In the genomic region with DNA sequence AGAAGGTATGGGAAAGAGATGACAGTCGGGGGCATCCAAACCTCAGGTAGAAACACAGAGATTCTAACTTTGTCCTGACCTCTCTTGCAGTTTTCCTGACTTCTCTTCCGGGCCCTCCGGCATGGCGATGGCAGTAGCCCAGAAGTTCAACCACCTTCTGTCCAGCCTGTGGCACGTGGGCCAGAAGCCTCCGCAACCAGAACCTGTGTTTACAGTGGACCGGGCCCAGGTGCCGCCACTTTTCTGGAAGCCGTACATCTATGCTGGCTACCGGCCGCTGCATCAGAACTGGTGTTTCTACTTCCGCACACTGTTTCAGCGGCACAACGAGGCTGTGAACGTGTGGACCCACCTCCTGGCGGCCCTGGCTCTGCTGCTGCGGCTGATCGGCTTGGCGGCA, we compare ENCODE assay signal across 22 mouse cellular contexts. TPM values are rescaled to one million over a fixed set of nuclear protein-coding genes. Genes with fewer than 3 reads are reported as not detected.
DNase-seq lines count a peak whose midpoint lies in the region; ATAC-seq and TF ChIP-seq lines count a peak whose summit lies in the region.
"Had no signal": no experiment of that assay in that cellular context is flagged by ENCODE, and none has a peak within 500 bp of the region (broad histone marks: within the 10 kb centered on the region; RNA-seq: fewer than 3 reads in every experiment).

No protein-coding gene starts in this region.

- DNase-seq in cerebellum, adult 11-12 months, result peak; percentile 45
- no peak for DNase-seq in cerebellum, postnatal 4 days (ENCODE audit: low spot score in 2 of 2)
- DNase-seq in liver, embryonic 11.5 days (ENCODE audit: low spot score), result no peak
- no peak for DNase-seq in testis, postnatal 10 days (ENCODE audit: low spot score)
- DNase-seq in cerebellum, adult 8-10 months, result no peak
- DNase-seq: adrenal gland, adult 8-10 months; B cell, adult 2 months; cerebellum, adult 11 months; cerebellum, postnatal 36 days; gastrocnemius, adult 2 months; gastrocnemius, postnatal 25 days; heart, postnatal 10 days; heart, postnatal 4 days had no signal

- H3K4me3 ChIP-seq in liver, embryonic 12.5 days, result no peak overlapping the region
- no peak overlapping the region for H3K4me3 ChIP-seq in liver, embryonic 11.5 days (ENCODE audit: low read depth, low read length)
- H3K4me3 ChIP-seq in testis, adult 2 months (ENCODE audit: control insufficient read depth, low read depth, low read length), result peak overlapping the region; percentile 74
- H3K4me3 ChIP-seq in liver, embryonic 16.5 days (ENCODE audit: low read depth, low read length), result no peak overlapping the region
- H3K4me3 ChIP-seq: embryonic facial prominence, embryonic 10.5 days; forebrain, embryonic 13.5 days; gastrocnemius, adult 2 months; heart, embryonic 10.5 days; hindbrain, embryonic 12.5 days had no signal

- H3K9me3 ChIP-seq in liver, embryonic 12.5 days (replicated peaks), result no peaks in the 10 kb centered on the region
- H3K9me3 ChIP-seq in liver, embryonic 11.5 days (ENCODE audit: control insufficient read depth, low read length), result no peaks in the 10 kb centered on the region
- H3K9me3 ChIP-seq in liver, embryonic 16.5 days (replicated peaks; ENCODE audit: control insufficient read depth, low read length), result no peaks in the 10 kb centered on the region
- H3K9me3 ChIP-seq: embryonic facial prominence, embryonic 10.5 days; forebrain, embryonic 13.5 days; heart, embryonic 10.5 days; hindbrain, embryonic 12.5 days had no signal

- H3K9ac ChIP-seq in liver, embryonic 12.5 days, result no peak overlapping the region
- H3K9ac ChIP-seq in liver, embryonic 11.5 days (ENCODE audit: low read depth, low read length), result no peak overlapping the region
- no peak overlapping the region for H3K9ac ChIP-seq in liver, embryonic 16.5 days (ENCODE audit: low read depth, low read length)
- H3K9ac ChIP-seq: forebrain, embryonic 13.5 days; hindbrain, embryonic 12.5 days had no signal

- H3K27me3 ChIP-seq in liver, embryonic 12.5 days (replicated peaks), result no peaks in the 10 kb centered on the region
- H3K27me3 ChIP-seq in liver, embryonic 11.5 days (replicated peaks; ENCODE audit: control insufficient read depth, insufficient read depth, low read length), result no peaks in the 10 kb centered on the region
- H3K27me3 ChIP-seq in testis, adult 2 months (ENCODE audit: control insufficient read depth, insufficient read depth, low read length), result no peaks in the 10 kb centered on the region
- H3K27me3 ChIP-seq in liver, embryonic 16.5 days (ENCODE audit: control insufficient read depth, insufficient read depth, low read depth, low read length), result no peaks in the 10 kb centered on the region
- H3K27me3 ChIP-seq: forebrain, embryonic 13.5 days; hindbrain, embryonic 12.5 days had no signal

- TF ChIP-seq CTCF in testis, adult 2 months (IDR thresholded peaks at IDR 0.05; ENCODE audit: control insufficient read depth, insufficient read depth, insufficient replicate concordance, low read depth, low read length), result no peak

- peaks cover 83% of the 10 kb centered on the region for H3K4me1 ChIP-seq in liver, embryonic 12.5 days
- H3K4me1 ChIP-seq in liver, embryonic 11.5 days (replicated peaks; ENCODE audit: control insufficient read depth, insufficient read depth, low read length), result peaks cover 30% of the 10 kb centered on the region
- H3K4me1 ChIP-seq in testis, adult 2 months (ENCODE audit: control insufficient read depth, insufficient read depth, low read length), result peaks cover 7% of the 10 kb centered on the region
- peaks cover 59% of the 10 kb centered on the region for H3K4me1 ChIP-seq in liver, embryonic 16.5 days (ENCODE audit: control insufficient read depth, low read depth, low read length)

- peaks cover 7% of the 10 kb centered on the region for H3K36me3 ChIP-seq in liver, embryonic 12.5 days
- no peaks in the 10 kb centered on the region; the same call in 1 of the 2 replicates for H3K36me3 ChIP-seq in liver, embryonic 11.5 days (ENCODE audit: control insufficient read depth, insufficient read depth, low read length)
- no peaks in the 10 kb centered on the region for H3K36me3 ChIP-seq in testis, adult 2 months (ENCODE audit: control insufficient read depth, insufficient read depth, low read length)
- 0 out of 2 replicates have a peak, but pooled peaks cover 3% of the 10 kb centered on the region for H3K36me3 ChIP-seq in liver, embryonic 16.5 days (ENCODE audit: control insufficient read depth, insufficient read depth)

- WGBS in liver, embryonic 12.5 days (ENCODE audit: insufficient replicate concordance), result 86% methylated on average over 19 of the region's 19 CpGs
- whole genome bisulfite sequencing in liver, embryonic 11.5 days, result 82% methylated on average over 19 of the region's 19 CpGs
- WGBS in liver, embryonic 16.5 days (ENCODE audit: insufficient replicate concordance), result 89% methylated on average over 19 of the region's 19 CpGs

- H3K27ac ChIP-seq in liver, embryonic 12.5 days, result peak overlapping the region; percentile 30
- no peak overlapping the region for H3K27ac ChIP-seq in liver, embryonic 11.5 days (ENCODE audit: low read depth, low read length)
- no peak overlapping the region for H3K27ac ChIP-seq in testis, adult 2 months (ENCODE audit: control insufficient read depth, insufficient read depth, low read depth, low read length)
- peak overlapping the region; percentile 85; the same call in 1 of the 2 replicates for H3K27ac ChIP-seq in liver, embryonic 16.5 days (ENCODE audit: low read length)
- H3K27ac ChIP-seq: embryonic facial prominence, embryonic 10.5 days; forebrain, embryonic 13.5 days; gastrocnemius, adult 2 months; hindbrain, embryonic 12.5 days had no signal

- H3K4me2 ChIP-seq in liver, embryonic 12.5 days, result no peak overlapping the region
- H3K4me2 ChIP-seq in liver, embryonic 11.5 days, result no peak overlapping the region
- no peak overlapping the region for H3K4me2 ChIP-seq in liver, embryonic 16.5 days (ENCODE audit: low read depth, low read length)
- H3K4me2 ChIP-seq: forebrain, embryonic 13.5 days; hindbrain, embryonic 12.5 days had no signal

- no peak for TF ChIP-seq POLR2A in testis, adult 2 months (IDR thresholded peaks at IDR 0.05; ENCODE audit: control insufficient read depth, low read depth, low read length)

- ATAC-seq in liver, embryonic 12.5 days, result no peak
- ATAC-seq in liver, embryonic 11.5 days (replicated peaks; ENCODE audit: low FRiP score), result no peak
- ATAC-seq in liver, embryonic 16.5 days (ENCODE audit: low read depth), result no peak
- ATAC-seq: CD4-positive, CD25-positive, alpha-beta regulatory T cell, adult 4 months; forebrain, embryonic 13.5 days; hindbrain, embryonic 16.5 days had no signal

RNA-seq across cellular contexts. Expression of gene Aunip, which starts 4.1 kb away (rescaled TPM):
- 26.9 and 27.6 TPM in 2 replicates for polyA plus RNA-seq in liver, embryonic 12.5 days (2016; fragmentation: Nextera tagmentation; extraction: Ambion mirVana)
- 15.9 and 18.5 TPM in 2 replicates for polyA plus RNA-seq in liver, embryonic 11.5 days (2014; fragmentation: Nextera tagmentation; extraction: Ambion mirVana)
- 3.7 and 3.8 TPM in 2 replicates for polyA plus RNA-seq in testis, adult 2 months (2012; rRNA removed)
- polyA plus RNA-seq in liver, embryonic 16.5 days (2015; fragmentation: Nextera tagmentation; extraction: Ambion mirVana), result 13.7 and 16.5 TPM in 2 replicates

RNA-seq across cellular contexts. Expression of gene Paqr7, which starts 10.2 kb away (rescaled TPM):
- 6.5 and 7.2 TPM in 2 replicates for polyA plus RNA-seq in liver, embryonic 12.5 days (2016; fragmentation: Nextera tagmentation; extraction: Ambion mirVana)
- polyA plus RNA-seq in liver, embryonic 11.5 days (2014; fragmentation: Nextera tagmentation; extraction: Ambion mirVana), result 2.5 and 3.0 TPM in 2 replicates
- polyA plus RNA-seq in testis, adult 2 months (2012; rRNA removed), result 65.0 and 67.1 TPM in 2 replicates
- polyA plus RNA-seq in liver, embryonic 16.5 days (2015; fragmentation: Nextera tagmentation; extraction: Ambion mirVana), result 8.4 and 8.8 TPM in 2 replicates

RNA-seq across cellular contexts. Expression of gene Mtfr1l, which starts 28.5 kb away (rescaled TPM):
- 69.3 and 72.1 TPM in 2 replicates for polyA plus RNA-seq in liver, embryonic 12.5 days (2016; fragmentation: Nextera tagmentation; extraction: Ambion mirVana)
- 107 and 114 TPM in 2 replicates for polyA plus RNA-seq in liver, embryonic 11.5 days (2014; fragmentation: Nextera tagmentation; extraction: Ambion mirVana)
- 286 and 306 TPM in 2 replicates for polyA plus RNA-seq in testis, adult 2 months (2012; rRNA removed)
- 36.2 and 36.4 TPM in 2 replicates for polyA plus RNA-seq in liver, embryonic 16.5 days (2015; fragmentation: Nextera tagmentation; extraction: Ambion mirVana)

RNA-seq across cellular contexts. Expression of gene Stmn1, which starts 38.6 kb away (rescaled TPM):
- polyA plus RNA-seq in liver, embryonic 12.5 days (2016; fragmentation: Nextera tagmentation; extraction: Ambion mirVana), result 558 and 570 TPM in 2 replicates
- 896 and 908 TPM in 2 replicates for polyA plus RNA-seq in liver, embryonic 11.5 days (2014; fragmentation: Nextera tagmentation; extraction: Ambion mirVana)
- polyA plus RNA-seq in testis, adult 2 months (2012; rRNA removed), result 109 and 126 TPM in 2 replicates
- polyA plus RNA-seq in liver, embryonic 16.5 days (2015; fragmentation: Nextera tagmentation; extraction: Ambion mirVana), result 360 and 407 TPM in 2 replicates

RNA-seq across cellular contexts. Expression of gene Selenon, which starts 45.3 kb away (rescaled TPM):
- polyA plus RNA-seq in liver, embryonic 12.5 days (2016; fragmentation: Nextera tagmentation; extraction: Ambion mirVana), result 12.5 and 14.1 TPM in 2 replicates
- polyA plus RNA-seq in liver, embryonic 11.5 days (2014; fragmentation: Nextera tagmentation; extraction: Ambion mirVana), result 12.4 and 13.1 TPM in 2 replicates
- polyA plus RNA-seq in testis, adult 2 months (2012; rRNA removed), result 1.4 and 1.6 TPM in 2 replicates
- 1.3 TPM in 2 replicates for polyA plus RNA-seq in liver, embryonic 16.5 days (2015; fragmentation: Nextera tagmentation; extraction: Ambion mirVana)

Comparison
In these comparisons a context has a peak if more than half of its experiments do, and no peak if none do; other contexts are left out.
1. H3K27ac ChIP-seq: peak in liver, embryonic 12.5 days (single experiment) and liver, embryonic 16.5 days (single experiment); none in liver, embryonic 11.5 days (single experiment) and testis, adult 2 months (single experiment).